Mouse (Mus musculus) embryonic fibroblast, embryonic 13.5 days (primary cell): ENCODE measurements at regions not wholly inside any gene's neighbourhood (a gene's known extent, or its start where the extent isn't known, plus 50 kb on each side); places are given as distances from the start of the nearest gene placed in this dataset.

Source experiments
- CTCF ChIP-seq: IDR thresholded peaks from 2 replicates; pipeline ENCODE4 v1.5.1; 2011; ENCODE audit warnings: mild to moderate bottlenecking, control low read depth, low read length, moderate library complexity, borderline replicate concordance; ENCODE audit not compliant: insufficient read depth
- POLR2A ChIP-seq: IDR thresholded peaks from 2 replicates; pipeline ENCODE4 v1.6.1; 2011; ENCODE audit warnings: low read depth, mild to moderate bottlenecking, control low read depth, low read length, moderate library complexity

GRCm38 (mm10) chr3:56837176-56837575 is 464.6 kb downstream of the Tm4sf1 start:
- TF ChIP-seq CTCF (no peak), POLR2A (no peak)
